15 mouse cellular contexts compared by ENCODE assay signal in the genomic region with DNA sequence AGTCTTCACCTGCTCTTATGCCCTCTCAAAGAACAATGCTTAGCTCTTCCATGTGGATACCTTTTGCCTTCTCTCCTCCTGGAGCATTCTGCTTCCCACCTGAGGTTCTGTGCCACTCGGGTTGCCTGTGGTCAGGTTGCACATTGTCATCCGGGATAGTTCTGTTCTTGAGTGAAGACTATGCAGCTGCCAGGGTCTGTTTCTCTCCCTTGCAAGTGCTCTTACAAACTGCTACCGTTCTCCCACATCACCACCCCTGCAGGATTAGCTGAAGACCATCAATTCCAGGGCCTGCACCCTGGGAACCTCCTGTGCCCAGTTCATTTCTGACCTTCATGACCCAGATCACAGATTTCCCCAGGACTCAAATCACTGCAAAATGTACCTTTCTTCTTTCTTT.
"Had no signal": no experiment of that assay in that cellular context is flagged by ENCODE, and none has a peak within 500 bp of the region (broad histone marks: within the 10 kb centered on the region; RNA-seq: fewer than 3 reads in every experiment).

No protein-coding gene starts in this region.

- H3K4me3 ChIP-seq: neural tube, embryonic 13.5 days; neural tube, embryonic 15.5 days; stomach, embryonic 15.5 days had no signal

- H3K27ac ChIP-seq: neural tube, embryonic 13.5 days; neural tube, embryonic 15.5 days; stomach, embryonic 15.5 days; stomach, postnatal 0 days had no signal

- H3K9me3 ChIP-seq: neural tube, embryonic 13.5 days; neural tube, embryonic 15.5 days; stomach, embryonic 15.5 days had no signal

- H3K4me1 ChIP-seq: neural tube, embryonic 13.5 days; neural tube, embryonic 15.5 days; stomach, embryonic 15.5 days had no signal

- H3K27me3 ChIP-seq: neural tube, embryonic 13.5 days; neural tube, embryonic 15.5 days; stomach, embryonic 15.5 days had no signal

- H3K36me3 ChIP-seq: neural tube, embryonic 13.5 days; neural tube, embryonic 15.5 days; stomach, embryonic 15.5 days had no signal

- DNase-seq: retina, postnatal 1 day; right cerebral cortex, postnatal 14 days; right cerebral cortex, postnatal 25 days; right cerebral cortex, postnatal 4 days; spleen, adult 18-20 months; thymus, adult 18-20 months; thymus, adult 2 months; thymus, postnatal 14 days; thymus, postnatal 25 days; thymus, postnatal 36 days; thymus, postnatal 4 days had no signal
